Mouse (Mus musculus): ENCODE data around the gene Ppp2r5d. TPM values are rescaled to one million over a fixed set of nuclear protein-coding genes. Genes with fewer than 3 reads are reported as not detected.

Gene Ppp2r5d
- polyA plus RNA-seq, 2 experiments = 83.2 to 115 TPM

DNA sequence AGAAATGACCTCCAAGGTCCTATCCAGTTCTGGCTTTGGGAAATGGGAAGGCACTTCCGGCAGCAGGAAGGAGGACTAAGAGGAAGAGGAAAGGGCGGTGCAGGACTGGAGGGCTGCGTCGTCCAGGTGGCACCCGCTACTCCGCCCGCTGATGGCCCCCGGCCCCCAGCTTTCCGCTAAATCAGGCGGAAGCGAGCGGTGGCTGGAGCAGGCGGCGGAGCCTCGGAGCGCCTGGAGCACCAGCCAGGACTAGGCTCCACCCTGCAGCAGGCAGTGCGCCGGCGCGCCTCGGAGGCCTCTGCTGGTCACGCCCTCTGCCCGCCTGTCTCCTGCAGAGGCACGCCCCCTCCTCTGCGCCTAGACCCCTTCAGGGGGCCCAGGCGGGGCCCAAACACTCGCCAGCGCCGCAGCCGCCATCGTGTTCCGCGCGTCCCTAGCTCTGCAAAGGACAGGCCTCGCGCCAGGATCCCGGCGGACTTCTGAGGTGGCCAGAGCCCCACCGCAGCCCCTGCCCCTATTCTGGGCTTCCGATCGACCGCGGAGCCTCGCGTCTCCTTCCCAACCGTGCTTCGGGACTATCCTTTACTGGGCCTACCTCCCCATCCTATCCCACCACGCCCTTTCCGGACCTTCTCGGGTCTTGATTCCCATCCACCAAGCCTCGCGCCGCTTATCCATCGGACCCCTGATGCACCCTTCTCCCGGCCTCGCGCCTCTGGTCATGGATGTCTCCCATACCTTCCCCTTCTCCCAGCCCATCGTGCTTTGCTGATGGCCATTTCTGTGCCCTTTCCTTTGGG, 54.5 kb downstream of the Ppp2r5d start, which contains the start of gene Cul7:
Gene Cul7, plus strand, starts transcription at position 106 of the 800 bp plus-strand sequence.
- H3K9ac ChIP-seq (ENCODE audit: low read depth, low read length, severe bottlenecking) = peak within 1 kb of the TSS; percentile 92
- peak within 1 kb of the TSS; percentile 76 for H3K4me3 ChIP-seq (replicated peaks; ENCODE audit: low read length)
- peak within 1 kb of the TSS; percentile 96 for H3K27ac ChIP-seq (replicated peaks; ENCODE audit: low read depth, low read length)
- H3K4me1 ChIP-seq (ENCODE audit: control insufficient read depth, insufficient read depth, low read length) = peaks cover 25% of the 10 kb centered on the region
- DNase-seq (ENCODE audit: low spot score) = peak; percentile 98
- TF ChIP-seq POLR2A (IDR thresholded peaks at IDR 0.05; ENCODE audit: borderline replicate concordance, extremely low read depth, insufficient read depth, insufficient read length) = peak; percentile 80; the same call in 1 of the 2 replicates
- peaks cover 52% of the 10 kb centered on the region for H3K36me3 ChIP-seq (ENCODE audit: control insufficient read depth, insufficient read depth, low read length)
- no peaks in the 10 kb centered on the region; the same call in 1 of the 2 replicates for H3K9me3 ChIP-seq (ENCODE audit: control insufficient read depth, low read length)
- no peaks in the 10 kb centered on the region for H3K27me3 ChIP-seq (ENCODE audit: control insufficient read depth, insufficient read depth, low read length)
- ATAC-seq (ENCODE audit: low FRiP score, low read depth) = peak; percentile 92
- WGBS = 0% methylated on average over 23 of the region's 58 CpGs
- peak within 1 kb of the TSS; percentile 63 for H3K4me2 ChIP-seq (replicated peaks; ENCODE audit: low read depth, low read length, severe bottlenecking)

DNA sequence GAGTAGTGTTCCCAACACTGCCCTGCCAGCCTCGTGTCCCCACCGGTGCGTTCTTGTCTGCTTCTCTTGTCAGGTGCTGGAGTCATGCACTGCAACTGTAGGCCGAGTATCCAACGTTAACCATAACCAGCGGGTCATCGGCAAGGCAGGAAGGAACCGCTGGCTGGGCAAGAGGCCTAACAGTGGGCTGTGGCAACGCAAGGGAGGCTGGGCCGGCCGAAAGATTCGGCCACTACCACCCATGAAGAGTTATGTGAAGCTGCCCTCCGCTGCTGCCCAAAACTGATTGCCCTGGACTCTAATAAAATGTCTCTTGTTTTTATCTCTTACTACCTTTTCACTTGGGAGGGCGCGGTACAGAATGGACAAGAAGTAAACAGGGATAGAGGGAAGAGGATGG, 55.1 kb downstream of the Ppp2r5d start:
- Histone ChIP-seq H3K27me3 (ENCODE audit: control insufficient read depth, insufficient read depth, low read length) (no peaks in the 10 kb centered on the region), H3K27ac (replicated peaks; ENCODE audit: low read depth, low read length) (peak overlapping the region; percentile 96), H3K4me1 (ENCODE audit: control insufficient read depth, insufficient read depth, low read length) (peaks cover 27% of the 10 kb centered on the region), H3K4me3 (replicated peaks; ENCODE audit: low read length) (peak overlapping the region; percentile 76), H3K36me3 (ENCODE audit: control insufficient read depth, insufficient read depth, low read length) (peaks cover 48% of the 10 kb centered on the region), H3K4me2 (replicated peaks; ENCODE audit: low read depth, low read length, severe bottlenecking) (peak overlapping the region; percentile 63), H3K9ac (ENCODE audit: low read depth, low read length, severe bottlenecking) (peak overlapping the region; percentile 92; the same call in 1 of the 2 replicates), H3K9me3 (ENCODE audit: control insufficient read depth, low read length) (no peaks in the 10 kb centered on the region; the same call in 1 of the 2 replicates)
- WGBS = 32% methylated on average over 15 of the region's 15 CpGs
- DNase-seq (ENCODE audit: low spot score) (no peak), ATAC-seq (ENCODE audit: low FRiP score, low read depth) (no peak)
- TF ChIP-seq POLR2A (IDR thresholded peaks at IDR 0.05; ENCODE audit: borderline replicate concordance, extremely low read depth, insufficient read depth, insufficient read length) = no peak

DNA sequence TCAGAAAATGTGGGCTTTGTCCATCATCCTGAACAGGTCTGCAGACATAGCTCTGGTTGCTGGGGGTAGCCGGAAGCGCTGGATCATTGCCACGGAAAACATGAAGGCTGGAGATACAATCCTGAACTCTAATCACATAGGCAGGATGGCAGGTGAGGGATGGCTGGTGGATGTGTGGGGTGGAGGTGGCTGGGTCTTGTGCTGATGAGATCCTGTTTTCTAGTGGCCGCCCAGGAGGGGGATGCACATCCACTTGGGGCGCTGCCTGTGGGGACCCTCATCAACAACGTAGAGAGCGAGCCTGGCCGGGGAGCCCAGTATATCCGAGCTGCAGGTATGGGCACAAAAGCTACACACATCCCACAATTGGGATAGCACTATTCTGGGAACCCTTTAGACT, 56.5 kb downstream of the Ppp2r5d start:
- H3K4me3 ChIP-seq (replicated peaks; ENCODE audit: low read length) = no peak overlapping the region
- WGBS = 92% methylated on average over 9 of the region's 9 CpGs

DNA sequence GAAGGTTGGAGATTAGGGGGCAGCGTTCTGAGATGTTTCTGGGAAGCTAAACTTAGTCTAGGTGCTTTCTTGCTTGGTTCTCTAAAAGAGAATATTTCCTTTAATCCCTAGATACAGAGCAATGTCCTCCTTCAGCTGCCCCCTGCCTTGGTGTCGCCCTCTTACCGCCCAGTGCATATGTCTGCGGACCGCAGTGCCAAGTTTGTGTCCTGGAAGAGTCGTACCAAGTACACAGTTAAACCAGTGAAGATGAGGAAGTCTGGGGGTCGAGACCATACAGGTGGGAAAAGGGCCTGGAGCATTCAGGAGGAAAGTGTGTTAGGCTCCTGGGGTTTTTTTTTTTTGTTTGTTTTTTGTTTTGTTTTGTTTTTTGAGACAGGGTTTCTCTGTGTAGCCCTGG, 57.6 kb downstream of the Ppp2r5d start:
- WGBS = 93% methylated on average over 7 of the region's 7 CpGs
- no peak for TF ChIP-seq POLR2A (IDR thresholded peaks at IDR 0.05; ENCODE audit: borderline replicate concordance, extremely low read depth, insufficient read depth, insufficient read length)
- H3K4me2 ChIP-seq (replicated peaks; ENCODE audit: low read depth, low read length, severe bottlenecking) = peak overlapping the region; percentile 87; the same call in 1 of the 2 replicates
- ATAC-seq (ENCODE audit: low FRiP score, low read depth) (no peak), DNase-seq (ENCODE audit: low spot score) (no peak)
- 0 out of 2 replicates have a peak overlapping the region, but pooled peaks have one; percentile 82 for H3K4me3 ChIP-seq (replicated peaks; ENCODE audit: low read length)
- H3K27ac ChIP-seq (replicated peaks; ENCODE audit: low read depth, low read length) = no peak overlapping the region
- H3K9me3 ChIP-seq (ENCODE audit: control insufficient read depth, low read length) = no peaks in the 10 kb centered on the region
- peaks cover 21% of the 10 kb centered on the region for H3K4me1 ChIP-seq (ENCODE audit: control insufficient read depth, insufficient read depth, low read length)
- H3K27me3 ChIP-seq (ENCODE audit: control insufficient read depth, insufficient read depth, low read length) = no peaks in the 10 kb centered on the region
- H3K9ac ChIP-seq (ENCODE audit: low read depth, low read length, severe bottlenecking) = no peak overlapping the region
- peaks cover 23% of the 10 kb centered on the region for H3K36me3 ChIP-seq (ENCODE audit: control insufficient read depth, insufficient read depth, low read length)

More for the DNA sequence above, 56.5 kb downstream of the Ppp2r5d start:
- Histone ChIP-seq H3K4me2 (replicated peaks; ENCODE audit: low read depth, low read length, severe bottlenecking) (no peak overlapping the region), H3K9ac (ENCODE audit: low read depth, low read length, severe bottlenecking) (no peak overlapping the region), H3K27ac (replicated peaks; ENCODE audit: low read depth, low read length) (no peak overlapping the region), H3K9me3 (ENCODE audit: control insufficient read depth, low read length) (no peaks in the 10 kb centered on the region), H3K27me3 (ENCODE audit: control insufficient read depth, insufficient read depth, low read length) (no peaks in the 10 kb centered on the region), H3K36me3 (ENCODE audit: control insufficient read depth, insufficient read depth, low read length) (peaks cover 34% of the 10 kb centered on the region), H3K4me1 (ENCODE audit: control insufficient read depth, insufficient read depth, low read length) (peaks cover 27% of the 10 kb centered on the region)
- TF ChIP-seq POLR2A (IDR thresholded peaks at IDR 0.05; ENCODE audit: borderline replicate concordance, extremely low read depth, insufficient read depth, insufficient read length) = no peak
- no peak for ATAC-seq (ENCODE audit: low FRiP score, low read depth)
- DNase-seq (ENCODE audit: low spot score) = no peak

DNA sequence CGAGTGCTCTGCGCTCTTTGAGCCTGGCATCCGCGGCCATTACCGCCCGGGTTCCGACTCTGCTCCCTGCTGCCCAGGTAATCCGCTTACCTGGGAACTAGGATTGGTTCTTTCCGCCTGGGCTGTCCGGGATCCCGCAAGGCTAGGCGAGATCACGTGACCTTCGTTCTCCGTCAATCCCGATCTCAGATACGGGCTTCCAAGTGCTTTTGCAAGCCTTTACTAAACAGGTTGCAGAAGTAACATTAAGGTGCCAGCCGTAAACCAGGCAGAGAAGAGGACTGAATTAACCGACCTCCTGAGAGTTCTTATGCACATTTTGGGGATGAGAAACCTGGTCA, 58.6 kb downstream of the Ppp2r5d start:
- ATAC-seq (ENCODE audit: low FRiP score, low read depth) (peak; percentile 14), DNase-seq (ENCODE audit: low spot score) (no peak)
- no peak for TF ChIP-seq POLR2A (IDR thresholded peaks at IDR 0.05; ENCODE audit: borderline replicate concordance, extremely low read depth, insufficient read depth, insufficient read length)
- under 1% methylated on average over 17 of the region's 19 CpGs for WGBS
- no peaks in the 10 kb centered on the region for H3K9me3 ChIP-seq (ENCODE audit: control insufficient read depth, low read length)
- peak overlapping the region; percentile 82 for H3K4me3 ChIP-seq (replicated peaks; ENCODE audit: low read length)
- peak overlapping the region; percentile 79 for H3K27ac ChIP-seq (replicated peaks; ENCODE audit: low read depth, low read length)
- H3K9ac ChIP-seq (ENCODE audit: low read depth, low read length, severe bottlenecking) = peak overlapping the region; percentile 77
- H3K36me3 ChIP-seq (ENCODE audit: control insufficient read depth, insufficient read depth, low read length) = peaks cover 27% of the 10 kb centered on the region
- H3K4me2 ChIP-seq (replicated peaks; ENCODE audit: low read depth, low read length, severe bottlenecking) = peak overlapping the region; percentile 87
- H3K27me3 ChIP-seq (ENCODE audit: control insufficient read depth, insufficient read depth, low read length) = no peaks in the 10 kb centered on the region
- peaks cover 12% of the 10 kb centered on the region for H3K4me1 ChIP-seq (ENCODE audit: control insufficient read depth, insufficient read depth, low read length)
